Mouse (Mus musculus): ENCODE data around the gene Kcnq4.

DNA sequence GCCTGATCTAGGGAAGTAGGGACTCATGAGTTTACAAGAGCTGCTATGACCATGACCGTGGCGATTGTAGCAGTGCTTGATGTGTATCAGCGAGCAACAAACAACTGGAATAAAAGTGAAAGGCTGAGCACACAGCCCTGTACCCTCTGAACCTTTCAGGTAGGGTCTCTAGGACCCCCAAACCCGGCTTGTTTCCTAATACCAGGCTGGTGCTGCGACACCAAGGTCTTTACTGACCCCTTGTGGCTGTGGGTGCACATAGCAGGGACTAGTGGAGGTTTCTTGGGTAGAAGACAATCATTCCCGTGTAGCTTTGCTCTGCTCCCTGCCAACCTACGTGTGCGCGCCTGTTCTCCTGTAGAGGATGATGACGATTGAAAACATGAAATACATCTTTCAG is 66.2 kb downstream of the Kcnq4 start:
- no peak for TF ChIP-seq GATA1 (IDR thresholded peaks at IDR 0.05; ENCODE audit: borderline replicate concordance, low read length)
- TF ChIP-seq FLI1 (IDR thresholded peaks at IDR 0.05; ENCODE audit: low read length) = no peak
